Mouse (Mus musculus) activated CD4-positive, CD25-positive, alpha-beta regulatory T cell (primary cell): Measurements from ENCODE around the gene Gpr37. TPM values are rescaled to one million over a fixed set of nuclear protein-coding genes. Genes with fewer than 3 reads are reported as not detected.

ENCODE experiments used
- polyA plus RNA-seq, 2 experiments: library from polyadenylated mRNA; unstranded; fragments of 100-300 nt; shearing (Covaris generic); gene quantifications; one replicate each; pipeline ENCODE4 v1.2.1; 2017

Gene Gpr37
- polyA plus RNA-seq, result not detected

DNA sequence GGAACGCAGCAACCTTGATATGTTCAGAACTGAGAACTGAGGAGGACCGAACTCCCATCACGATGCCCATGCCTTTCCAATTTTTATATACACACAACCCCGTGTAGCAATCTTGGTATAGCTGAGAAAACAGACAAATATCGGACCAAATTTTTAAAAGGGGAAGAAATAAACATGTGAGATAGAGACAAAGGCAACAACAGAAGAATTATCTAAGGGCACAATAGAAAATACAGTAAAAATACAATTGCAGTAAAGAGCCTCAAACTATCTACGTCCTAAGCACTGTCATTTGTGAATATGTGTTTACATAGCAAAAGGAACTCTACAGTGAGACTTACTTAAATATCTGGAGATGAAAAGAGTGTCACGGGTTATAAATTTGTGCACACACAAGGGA lies at the start of gene Gpr37:
Gene Gpr37, minus strand, starts transcription at position 101 of the 400 bp plus-strand sequence.

Other genes with a start within 250 kb of the Gpr37 start
- gene Pot1a, start 118.5 kb upstream of the Gpr37 start, polyA plus RNA-seq, result 10 to 100 TPM; 34.7 to 35.3 TPM